Mouse (Mus musculus) forebrain, postnatal 0 days (tissue): ENCODE results near the gene Icos. TPM values are rescaled to one million over a fixed set of nuclear protein-coding genes. Genes with fewer than 3 reads are reported as not detected.

ENCODE experiments used
- ATAC-seq: fragments of 200-750 bp; cut with Nextera tagmentation; 2 replicates; pipeline ENCODE4 v1.8.0; 2017; ENCODE audit warnings: mild to moderate bottlenecking, moderate library complexity
- DNase-seq: peaks from one replicate; pipeline ENCODE4 v3.0.0-alpha.2; 2015
- H3K27ac ChIP-seq: fragments of 300-500 bp; sonication (generic); 2 replicates; pipeline ENCODE4 v1.5.1; 2014; ENCODE audit warnings: low read depth, mild to moderate bottlenecking, antibody characterized with exemption, low read length, moderate library complexity, mixed read lengths
- H3K27me3 ChIP-seq: fragments of 300-500 bp; sonication (generic); 2 replicates; pipeline ENCODE4 v1.6.1; 2014; ENCODE audit warnings: mild to moderate bottlenecking, low read length, mixed read lengths; ENCODE audit not compliant: insufficient read depth
- H3K36me3 ChIP-seq: fragments of 300-500 bp; sonication (generic); 2 replicates; pipeline ENCODE4 v1.6.1; 2014; ENCODE audit warnings: mild to moderate bottlenecking, moderate library complexity; ENCODE audit not compliant: insufficient read depth
- H3K4me1 ChIP-seq: fragments of 300-500 bp; sonication (generic); 2 replicates; pipeline ENCODE4 v1.6.1; 2014; ENCODE audit warnings: antibody characterized with exemption; ENCODE audit not compliant: insufficient read depth
- H3K4me2 ChIP-seq: fragments of 300-500 bp; sonication (generic); 2 replicates; pipeline ENCODE4 v1.6.1; 2014; ENCODE audit warnings: low read depth, mild to moderate bottlenecking, moderate library complexity
- H3K4me3 ChIP-seq: fragments of 300-500 bp; sonication (generic); 2 replicates; pipeline ENCODE4 v1.5.1; 2014; ENCODE audit warnings: low read depth, low read length, mixed read lengths
- H3K9ac ChIP-seq: fragments of 300-500 bp; sonication (generic); 2 replicates; pipeline ENCODE4 v1.6.1; 2014; ENCODE audit warnings: mild to moderate bottlenecking
- H3K9me3 ChIP-seq: fragments of 300-500 bp; sonication (generic); 2 replicates; pipeline ENCODE4 v1.6.1; 2016; ENCODE audit warnings: low read length
- CTCF ChIP-seq: sonication (generic); IDR thresholded peaks from 2 replicates; pipeline ENCODE4 v1.5.1; 2016; ENCODE audit warnings: antibody characterized with exemption, control low read depth, low read depth
- WGBS: fragments of 180-500 bp; shearing (Covaris S2); extraction: QIAGEN DNeasy Blood & Tissue Kit; methylation state at CpG from one replicate; pipeline ENCODE4 v1.1.7; 2014; 5-methylcytosine and 5-hydroxymethylcytosine counted together
- polyA plus RNA-seq: library from polyadenylated mRNA; unstranded; fragments of >200 nt; fragmentation: Nextera tagmentation; extraction: Ambion mirVana; gene quantifications from 2 replicates; pipeline ENCODE4 v1.2.1, GENCODE M21; 2015
- total RNA-seq: library from RNA; depleted of rRNA; stranded (reverse); fragments of >200 nt; gene quantifications from 2 replicates; pipeline ENCODE4 v1.2.3, GENCODE M21; 2014

Gene Icos
- total and polyA plus RNA-seq, 2 experiments from 2014 or later, result 0.05 to 0.13 TPM

DNA sequence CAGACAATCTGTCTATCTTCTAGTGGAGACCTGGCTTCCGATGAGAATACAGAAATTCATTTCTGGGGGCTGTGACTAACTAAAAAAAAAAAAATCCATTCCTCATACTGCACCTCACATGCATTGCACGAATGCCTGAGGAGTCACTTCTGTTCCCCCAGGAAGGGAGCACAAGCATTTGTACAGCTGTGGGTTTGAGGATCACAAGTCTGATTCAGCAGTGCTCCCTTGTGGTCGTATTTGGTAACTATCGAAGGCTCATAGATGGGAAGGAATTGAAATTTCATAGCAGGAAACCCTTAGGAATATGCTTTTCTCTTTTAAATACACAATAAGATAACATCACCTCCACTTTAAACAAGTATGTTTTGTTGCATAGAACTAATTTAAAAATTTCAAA is 16.6 kb upstream of the Icos start:
- WGBS, result 29% methylated on average over 4 of the region's 4 CpGs
- no peak overlapping the region for H3K27ac ChIP-seq
- peak; percentile 85 for DNase-seq
- TF ChIP-seq CTCF, result peak; percentile 84
- H3K4me1 ChIP-seq, result no peaks in the 10 kb centered on the region
- H3K9me3 ChIP-seq, result no peaks in the 10 kb centered on the region
- H3K9ac ChIP-seq, result no peak overlapping the region
- H3K4me2 ChIP-seq, result no peak overlapping the region
- ATAC-seq, result peak; percentile 85
- H3K27me3 ChIP-seq, result no peaks in the 10 kb centered on the region
- H3K4me3 ChIP-seq, result no peak overlapping the region
- H3K36me3 ChIP-seq, result no peaks in the 10 kb centered on the region

DNA sequence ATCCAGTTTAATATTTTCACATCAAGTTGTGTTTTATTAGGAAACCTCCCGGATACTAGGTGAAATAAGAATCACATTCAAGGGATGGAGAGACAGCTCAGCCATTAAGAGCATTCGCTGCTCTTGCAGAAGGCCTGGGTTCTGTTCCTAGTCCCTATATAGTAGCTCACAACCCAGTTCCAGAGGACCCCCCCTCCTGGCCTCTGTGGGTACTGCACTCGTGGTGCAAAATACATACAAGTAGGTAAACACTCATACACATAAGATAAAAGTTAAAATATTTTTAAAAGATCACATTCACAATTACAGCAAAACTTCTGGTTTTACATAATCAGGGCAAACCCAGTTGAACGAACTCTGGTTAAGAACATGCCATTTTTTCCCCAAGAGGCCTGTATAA is 15.6 kb upstream of the Icos start:
- no peak for DNase-seq
- 87% methylated on average over 4 of the region's 4 CpGs for WGBS
- no peaks in the 10 kb centered on the region for H3K36me3 ChIP-seq
- no peak overlapping the region for H3K4me3 ChIP-seq
- ATAC-seq, result no peak
- no peak overlapping the region for H3K27ac ChIP-seq
- peak; percentile 22; the same call in 1 of the 2 replicates for TF ChIP-seq CTCF
- H3K4me2 ChIP-seq, result no peak overlapping the region
- H3K4me1 ChIP-seq, result no peaks in the 10 kb centered on the region
- H3K27me3 ChIP-seq, result no peaks in the 10 kb centered on the region
- H3K9me3 ChIP-seq, result no peaks in the 10 kb centered on the region
- no peak overlapping the region for H3K9ac ChIP-seq

DNA sequence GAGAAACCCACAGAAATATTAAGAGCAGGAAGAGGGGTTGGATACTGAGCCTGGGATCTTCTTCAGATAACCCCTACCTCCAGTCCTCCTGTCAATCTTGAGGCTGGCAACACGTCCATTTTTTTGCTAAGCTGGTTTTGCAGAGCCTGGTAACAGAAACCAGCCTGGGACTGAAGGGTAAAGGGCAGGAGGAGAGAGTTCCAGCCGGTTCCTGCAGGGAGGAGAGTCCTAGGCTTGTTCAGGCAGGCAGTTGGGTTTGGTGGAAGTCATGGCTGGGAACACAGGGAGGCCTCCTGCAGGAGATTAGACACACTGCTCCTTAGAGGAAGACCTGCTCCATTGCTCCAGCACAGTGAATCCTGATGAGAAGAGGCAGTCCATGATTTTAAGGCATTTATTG is 10.2 kb upstream of the Icos start:
- DNase-seq (no peak), ATAC-seq (no peak)
- Histone ChIP-seq H3K9ac (no peak overlapping the region), H3K36me3 (no peaks in the 10 kb centered on the region), H3K9me3 (no peaks in the 10 kb centered on the region), H3K4me2 (no peak overlapping the region), H3K27ac (no peak overlapping the region), H3K27me3 (no peaks in the 10 kb centered on the region), H3K4me3 (no peak overlapping the region), H3K4me1 (no peaks in the 10 kb centered on the region)
- TF ChIP-seq CTCF, result no peak
- 44% methylated on average over 2 of the region's 2 CpGs for WGBS

DNA sequence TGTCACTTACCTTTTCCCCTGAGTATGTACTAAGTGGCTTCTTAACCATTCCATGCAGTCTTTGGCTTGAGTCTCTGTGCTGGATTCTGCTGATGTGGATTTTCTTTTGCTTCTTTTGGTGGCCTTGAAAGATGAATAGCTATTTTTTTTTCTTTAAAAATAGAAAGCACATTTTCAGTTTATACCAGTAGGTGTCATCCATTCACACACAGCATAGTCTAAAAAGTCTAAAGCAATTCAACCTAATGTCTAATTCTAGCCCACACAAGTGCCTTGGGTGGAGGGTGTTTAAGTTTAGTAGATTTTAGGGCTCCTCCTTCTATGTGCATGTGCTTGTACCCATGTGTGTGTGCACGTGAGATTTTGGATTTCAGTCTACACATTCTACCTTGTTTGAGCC is 6.9 kb upstream of the Icos start:
- no peaks in the 10 kb centered on the region for H3K4me1 ChIP-seq
- no peaks in the 10 kb centered on the region for H3K27me3 ChIP-seq
- ATAC-seq (peak; percentile 25; the same call in 1 of the 2 replicates), DNase-seq (no peak)
- 80% methylated on average over 1 of the region's 1 CpGs for WGBS
- H3K9me3 ChIP-seq, result no peaks in the 10 kb centered on the region
- H3K9ac ChIP-seq, result no peak overlapping the region
- no peak overlapping the region for H3K4me3 ChIP-seq
- no peaks in the 10 kb centered on the region for H3K36me3 ChIP-seq
- H3K27ac ChIP-seq, result no peak overlapping the region
- no peak overlapping the region for H3K4me2 ChIP-seq
- TF ChIP-seq CTCF, result peak; percentile 55

DNA sequence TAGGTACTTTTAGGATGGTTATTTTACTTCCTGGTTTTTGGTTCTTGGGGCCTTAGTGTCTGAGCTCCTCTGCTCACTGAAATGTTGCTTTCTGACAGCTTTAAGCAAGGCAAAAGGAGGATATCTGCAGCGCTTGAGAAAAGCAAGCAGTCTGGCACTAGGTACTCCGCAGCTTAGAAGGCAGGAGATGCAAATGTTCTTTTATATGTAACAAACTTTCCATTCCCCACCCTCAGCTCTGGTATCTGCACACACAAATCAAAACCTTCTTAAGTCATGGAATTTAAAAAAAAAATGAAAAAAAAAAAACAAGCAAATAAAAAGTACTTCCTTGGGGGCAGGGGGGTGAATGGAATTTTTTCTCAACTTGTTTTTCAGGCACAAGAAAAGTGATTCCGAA is 3.5 kb upstream of the Icos start:
- Histone ChIP-seq H3K36me3 (no peaks in the 10 kb centered on the region), H3K4me2 (no peak overlapping the region), H3K9ac (no peak overlapping the region), H3K9me3 (no peaks in the 10 kb centered on the region), H3K4me1 (no peaks in the 10 kb centered on the region), H3K27ac (no peak overlapping the region), H3K27me3 (no peaks in the 10 kb centered on the region), H3K4me3 (no peak overlapping the region)
- ATAC-seq (no peak), DNase-seq (no peak)
- WGBS, result 79% methylated on average over 3 of the region's 3 CpGs
- TF ChIP-seq CTCF, result no peak

DNA sequence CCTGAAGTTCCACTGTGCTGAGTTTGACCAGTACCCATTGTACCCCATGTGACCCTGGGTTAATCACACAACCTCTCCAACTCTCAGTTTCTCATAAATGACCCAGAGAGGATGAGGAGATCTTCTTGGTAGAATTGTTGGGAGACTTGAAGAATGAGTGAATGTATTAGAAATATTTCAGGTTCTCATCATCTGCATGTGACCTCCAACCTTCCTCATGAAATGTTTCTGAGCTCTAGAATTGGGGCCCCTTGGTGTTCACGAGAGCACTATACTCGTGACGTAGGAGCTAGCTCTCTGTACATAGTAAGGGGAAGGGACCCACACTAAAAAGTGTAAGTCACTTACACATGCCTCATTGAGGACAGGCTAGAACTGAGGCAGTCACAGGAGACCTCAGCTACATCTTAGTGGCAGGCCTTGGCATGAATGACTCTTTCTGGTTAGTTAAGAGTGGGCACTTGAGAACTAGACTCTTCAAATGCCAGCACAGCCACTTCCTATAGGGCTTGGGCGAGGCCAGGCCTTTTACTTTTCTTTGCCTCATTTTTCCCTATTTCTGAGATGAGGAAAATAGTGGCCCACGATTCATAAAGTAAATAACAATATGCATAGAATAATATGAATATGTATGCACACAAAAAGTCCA is 2.0 kb upstream of the Icos start:
- Histone ChIP-seq H3K27me3 (no peaks in the 10 kb centered on the region), H3K9ac (no peak overlapping the region), H3K4me1 (no peaks in the 10 kb centered on the region), H3K9me3 (no peaks in the 10 kb centered on the region), H3K4me3 (no peak overlapping the region), H3K4me2 (no peak overlapping the region), H3K27ac (no peak overlapping the region), H3K36me3 (no peaks in the 10 kb centered on the region)
- DNase-seq, result no peak
- no peak for TF ChIP-seq CTCF
- ATAC-seq, result no peak
- 93% methylated on average over 5 of the region's 5 CpGs for WGBS

DNA sequence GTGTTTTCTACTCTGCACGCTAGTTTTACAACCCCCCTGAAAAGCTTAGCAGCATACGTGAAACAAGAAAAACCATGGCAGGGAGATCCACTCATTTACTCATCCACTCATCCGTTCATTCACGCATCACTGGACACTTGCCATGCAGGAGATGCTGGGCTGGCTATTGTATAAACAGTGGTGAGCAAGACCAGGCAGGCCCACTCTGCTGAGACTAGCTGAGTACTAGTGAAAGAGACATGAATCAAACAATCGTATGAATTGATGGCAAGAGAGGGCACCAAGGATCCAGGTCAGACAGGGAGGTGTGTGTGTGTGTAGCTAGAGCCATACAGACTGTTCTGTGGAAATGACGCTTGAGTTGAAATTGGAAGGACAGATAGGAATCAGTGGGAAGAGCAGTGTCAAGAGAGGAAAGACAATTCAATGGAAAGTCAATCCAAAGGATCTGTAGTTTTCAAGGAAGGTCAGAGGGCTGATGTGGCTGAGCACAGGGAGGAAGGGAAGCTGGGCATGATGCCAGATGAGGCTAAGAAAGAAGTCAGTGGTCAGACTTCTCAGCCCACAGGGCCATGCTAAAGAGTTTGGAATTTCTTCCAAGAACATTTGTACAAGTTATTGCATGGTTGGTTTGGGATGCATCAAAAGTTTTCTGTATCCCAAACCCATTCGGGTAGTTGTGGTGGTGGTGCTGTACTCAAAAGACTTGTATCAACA is 1.6 kb downstream of the Icos start:
- no peak overlapping the region for H3K9ac ChIP-seq
- no peaks in the 10 kb centered on the region for H3K27me3 ChIP-seq
- H3K27ac ChIP-seq, result no peak overlapping the region
- H3K4me3 ChIP-seq, result no peak overlapping the region
- H3K9me3 ChIP-seq, result no peaks in the 10 kb centered on the region
- 49% methylated on average over 7 of the region's 7 CpGs for WGBS
- H3K4me2 ChIP-seq, result no peak overlapping the region
- no peaks in the 10 kb centered on the region for H3K4me1 ChIP-seq
- ATAC-seq, result no peak
- TF ChIP-seq CTCF, result no peak
- DNase-seq, result no peak
- no peaks in the 10 kb centered on the region for H3K36me3 ChIP-seq
